Mouse (Mus musculus): Measurements from ENCODE around the gene Akr1c20.

The Akr1c20 gene

DNA sequence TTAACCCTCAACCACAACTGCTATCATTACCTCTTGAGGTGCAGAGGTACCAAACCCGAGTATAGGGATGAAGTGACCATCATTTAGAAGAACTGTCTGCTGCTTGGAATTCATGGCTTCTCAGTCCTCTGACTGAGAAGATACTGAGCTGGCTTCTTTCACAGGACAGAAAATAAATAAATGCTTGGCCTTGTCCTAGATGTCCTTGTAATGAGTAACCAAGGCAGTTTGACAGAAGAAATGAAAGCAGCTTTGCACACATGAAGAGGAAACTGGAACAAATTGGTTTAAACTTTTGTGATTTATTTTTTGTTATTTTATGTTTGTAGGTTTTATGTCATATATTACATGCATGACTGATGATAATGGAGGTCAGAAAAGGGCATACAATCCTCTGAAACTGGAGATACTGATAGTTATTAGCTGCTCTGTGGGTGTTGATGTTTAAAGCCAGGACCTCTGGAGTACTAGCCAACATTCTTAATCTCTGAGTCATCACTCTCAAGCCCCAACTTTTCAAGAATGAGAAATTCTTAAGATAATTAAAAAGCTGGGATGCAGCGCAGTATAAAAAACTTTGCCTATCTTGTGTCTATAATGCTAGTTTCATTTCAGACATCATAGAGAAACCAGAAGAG lies at the start of gene Akr1c20:
Akr1c20 (minus strand) TSS at position 145 of the 638 bp plus-strand sequence.
- no peak for DNase-seq

DNA sequence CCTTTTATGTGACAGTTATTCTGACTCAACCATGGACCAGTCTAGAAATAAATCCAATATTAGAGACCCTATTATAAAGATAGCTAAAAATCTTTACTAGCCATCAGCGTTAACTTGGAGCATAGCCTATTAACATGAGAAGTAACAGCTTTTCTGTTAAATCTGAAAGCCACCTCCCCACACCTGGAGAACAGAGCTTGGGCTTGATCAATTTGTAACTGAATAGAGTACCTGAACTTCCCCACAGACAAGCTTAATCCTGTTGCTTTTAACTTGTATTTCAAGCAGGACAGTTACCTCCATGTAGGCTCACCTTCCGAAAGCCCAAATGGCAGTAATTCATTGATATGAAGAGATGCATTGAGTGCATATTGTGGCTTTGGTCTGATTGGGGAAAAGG lies 42.9 kb upstream of the Akr1c20 start:
- DNase-seq = no peak

DNA sequence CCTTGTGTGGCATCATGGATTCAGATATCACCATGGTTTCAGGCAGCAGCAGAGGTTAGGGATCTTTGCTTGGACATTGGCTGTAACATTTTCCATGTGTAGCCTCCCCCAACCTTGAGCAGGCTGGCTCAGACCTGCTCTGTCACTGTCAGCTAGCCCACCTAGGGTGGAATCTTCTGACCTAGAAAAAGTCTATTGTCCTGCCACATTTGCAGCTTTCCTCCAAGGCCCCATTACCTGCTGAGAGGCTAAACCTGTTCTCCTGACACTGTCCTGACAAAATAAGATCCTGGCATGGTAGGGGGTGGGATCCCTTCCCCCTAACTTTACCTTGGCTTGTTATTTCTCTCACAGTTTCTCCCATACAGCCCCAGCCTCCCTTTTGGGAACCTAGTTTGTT lies 37.4 kb upstream of the Akr1c20 start:
- DNase-seq = no peak

DNA sequence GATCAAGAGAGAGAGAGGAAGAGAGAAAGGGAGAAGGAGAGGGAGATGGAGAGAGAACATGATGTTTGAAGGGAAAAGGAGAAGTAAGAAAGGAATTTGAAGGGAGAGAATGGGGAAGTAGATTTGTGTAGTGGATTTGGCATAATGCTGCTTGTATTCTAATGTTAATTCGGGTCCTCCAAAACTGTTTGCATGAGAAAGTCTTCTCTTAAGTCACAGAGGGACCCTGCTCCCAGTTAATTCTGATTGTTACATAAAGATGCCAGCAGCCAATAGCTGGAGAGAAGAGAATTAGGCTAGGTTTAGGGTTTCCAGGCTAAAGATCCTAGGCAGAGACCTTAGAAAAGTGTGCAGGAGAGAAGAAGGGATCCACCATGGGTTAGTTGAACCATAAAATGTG lies 36.0 kb upstream of the Akr1c20 start:
- DNase-seq = no peak

DNA sequence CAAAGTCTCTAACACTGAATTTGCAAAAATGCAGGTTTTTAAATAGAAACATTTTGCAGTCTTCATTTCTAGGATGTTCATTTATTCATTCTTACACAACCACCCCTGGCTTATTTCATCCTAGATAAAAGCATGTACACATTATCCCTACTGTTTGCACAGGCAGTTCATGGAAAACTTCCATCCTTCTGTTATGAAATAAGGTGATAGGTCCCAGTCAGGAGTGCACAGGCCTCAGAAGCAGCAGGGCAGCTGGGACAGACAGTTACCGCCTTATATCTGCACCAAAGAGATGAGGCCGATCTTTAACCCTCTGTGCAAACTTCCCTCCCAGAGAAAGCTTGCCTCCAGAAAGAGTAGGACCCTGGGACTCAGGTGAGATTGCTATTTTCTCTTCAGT lies 8.3 kb downstream of the Akr1c20 start:
- no peak for DNase-seq

DNA sequence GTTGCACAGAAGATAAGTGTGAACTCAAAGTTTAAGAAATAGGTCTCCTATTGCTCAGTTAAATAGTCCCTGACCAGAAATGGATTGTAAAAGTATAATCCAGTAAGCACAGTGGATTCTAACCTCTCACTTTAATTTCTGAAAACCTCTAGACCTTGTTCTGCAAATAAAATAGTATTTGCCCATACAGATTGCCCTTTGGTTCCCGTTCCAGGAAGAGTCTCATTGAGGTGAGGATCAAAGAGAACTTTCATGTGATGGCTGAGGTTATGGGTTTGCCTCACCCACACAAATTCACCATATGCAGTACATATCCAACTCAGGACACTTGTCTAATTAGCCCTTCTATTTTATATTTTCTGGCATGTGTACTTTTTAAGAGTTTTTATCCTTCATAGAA lies 55.2 kb downstream of the Akr1c20 start:
- DNase-seq = no peak

DNA sequence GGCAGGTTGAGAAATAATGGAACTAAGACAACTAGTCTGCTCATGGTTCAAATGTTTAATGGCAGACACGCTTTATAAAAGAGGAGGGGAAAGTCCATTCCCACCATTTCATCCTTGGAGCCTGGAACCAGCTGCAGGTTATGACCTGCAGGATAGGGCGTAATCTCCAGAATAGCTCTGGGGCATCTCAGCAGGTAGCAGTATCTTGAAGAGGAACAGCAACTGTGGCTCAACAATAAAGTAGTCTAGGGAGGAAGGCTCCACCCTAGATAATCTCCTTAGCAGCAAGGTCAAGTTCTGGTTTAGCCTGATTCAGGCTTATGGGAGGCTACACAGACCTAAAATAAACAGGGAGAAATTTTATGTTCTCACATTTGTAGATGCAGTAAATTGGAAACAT lies 57.5 kb downstream of the Akr1c20 start:
- DNase-seq = no peak

All from thymus, postnatal 4 days (tissue).